Mouse (Mus musculus) embryo, embryonic 11 days (tissue): ENCODE results near the gene I0C0044D17Rik.

ENCODE experiments used
- DNase-seq: peaks from one replicate; pipeline ENCODE4 v3.0.0-alpha.2; 2015

Gene I0C0044D17Rik

GRCm38 (mm10) chr4:98776721-98777427, 46.8 kb downstream of the I0C0044D17Rik start:
- DNase-seq: peak; percentile 63

GRCm38 (mm10) chr4:98773785-98774184, 49.9 kb downstream of the I0C0044D17Rik start:
- DNase-seq: no peak
